Mouse (Mus musculus) right cerebral cortex, adult 18-20 months (tissue): ENCODE results near the gene 2010111I01Rik.
A peak's percentile ranks its signal among the peaks of the same experiment; 100 is the strongest.
"Not testable (repeated sequence)": the region's sequence is repeated elsewhere in the genome, so short reads cannot be mapped to it uniquely, and the experiment has no call there.

ENCODE experiments used
- DNase-seq: peaks from one replicate; pipeline ENCODE4 v3.0.0; 2022; ENCODE audit warnings: mixed read lengths

2010111I01Rik gene

GRCm38 (mm10) chr13:63297003-63297402 is 332.3 kb downstream of the 2010111I01Rik start:
- no peak for DNase-seq

- DNase-seq = no peak
These were observed 333.2 kb downstream of the 2010111I01Rik start for GRCm38 (mm10) chr13:63297933-63298332.

- DNase-seq = no peak
These were observed 334.2 kb downstream of the 2010111I01Rik start for GRCm38 (mm10) chr13:63298931-63299330.

- DNase-seq = no peak
These were observed 336.2 kb downstream of the 2010111I01Rik start for GRCm38 (mm10) chr13:63300929-63301328.

GRCm38 (mm10) chr13:63301764-63302209 is 337.1 kb downstream of the 2010111I01Rik start:
- no peak for DNase-seq

- no peak for DNase-seq
These were observed 337.7 kb downstream of the 2010111I01Rik start for GRCm38 (mm10) chr13:63302381-63302780.

- no peak for DNase-seq
These were observed 339.6 kb downstream of the 2010111I01Rik start for GRCm38 (mm10) chr13:63304124-63304792.

- DNase-seq = no peak
These were observed 340.1 kb downstream of the 2010111I01Rik start for GRCm38 (mm10) chr13:63304799-63305159.

- peak; percentile 49 for DNase-seq
These were observed 340.7 kb downstream of the 2010111I01Rik start for GRCm38 (mm10) chr13:63305160-63306011.

GRCm38 (mm10) chr13:63306768-63307167 is 342.1 kb downstream of the 2010111I01Rik start:
- DNase-seq = peak; percentile 62

GRCm38 (mm10) chr13:63309563-63309962 is 344.9 kb downstream of the 2010111I01Rik start:
- DNase-seq = no peak

GRCm38 (mm10) chr13:63311156-63311555 is 346.5 kb downstream of the 2010111I01Rik start:
- DNase-seq = no peak

GRCm38 (mm10) chr13:63313247-63313646 is 348.6 kb downstream of the 2010111I01Rik start:
- DNase-seq = no peak

- DNase-seq = no peak
These were observed 349.3 kb downstream of the 2010111I01Rik start for GRCm38 (mm10) chr13:63313748-63314607.

GRCm38 (mm10) chr13:63314608-63314920 is 349.9 kb downstream of the 2010111I01Rik start:
- no peak for DNase-seq

- DNase-seq = not testable (repeated sequence)
These were observed 350.4 kb downstream of the 2010111I01Rik start for GRCm38 (mm10) chr13:63315111-63315510.

GRCm38 (mm10) chr13:63315777-63316176 is 351.1 kb downstream of the 2010111I01Rik start:
- no peak for DNase-seq

- DNase-seq = no peak
These were observed 351.7 kb downstream of the 2010111I01Rik start for GRCm38 (mm10) chr13:63316407-63316806.

- DNase-seq = peak; percentile 44
These were observed 353.0 kb downstream of the 2010111I01Rik start for GRCm38 (mm10) chr13:63317681-63318104.

- DNase-seq = no peak
These were observed 355.1 kb downstream of the 2010111I01Rik start for GRCm38 (mm10) chr13:63319814-63320213.

GRCm38 (mm10) chr13:63321689-63322088 is 357.0 kb downstream of the 2010111I01Rik start:
- no peak for DNase-seq

GRCm38 (mm10) chr13:63322756-63323155 is 358.1 kb downstream of the 2010111I01Rik start:
- no peak for DNase-seq
